Mouse (Mus musculus): ENCODE measurements around the gene Gdf1. TPM values are rescaled to one million over a fixed set of nuclear protein-coding genes. Genes with fewer than 3 reads are reported as not detected.

Gene Gdf1
- polyA plus RNA-seq, 1 experiment from 2014 or later = 4.2 TPM

GRCm38 (mm10) chr8:70331526-70331925, 1.9 kb downstream of the Gdf1 start:
- 62% methylated on average over 19 of the region's 19 CpGs for WGBS
- Histone ChIP-seq H3K27ac (0 out of 2 replicates have a peak overlapping the region, but pooled peaks have one; percentile 52), H3K27me3 (peaks cover 13% of the 10 kb centered on the region), H3K9me3 (no peaks in the 10 kb centered on the region), H3K36me3 (peaks cover 74% of the 10 kb centered on the region), H3K4me2 (no peak overlapping the region), H3K9ac (no peak overlapping the region), H3K4me3 (no peak overlapping the region), H3K4me1 (peaks cover 31% of the 10 kb centered on the region)
- ATAC-seq (ENCODE audit: insufficient number of reproducible peaks, insufficient read depth, low FRiP score, low TSS enrichment, low read depth) = no peak

GRCm38 (mm10) chr8:70332070-70332877, 2.7 kb downstream of the Gdf1 start:
- Histone ChIP-seq H3K36me3 (peaks cover 78% of the 10 kb centered on the region), H3K4me2 (peak overlapping the region; percentile 17; the same call in 1 of the 2 replicates), H3K9ac (no peak overlapping the region), H3K27me3 (peaks cover 13% of the 10 kb centered on the region), H3K4me3 (0 out of 2 replicates have a peak overlapping the region, but pooled peaks have one; percentile 1), H3K4me1 (peaks cover 31% of the 10 kb centered on the region), H3K27ac (no peak overlapping the region), H3K9me3 (no peaks in the 10 kb centered on the region)
- peak; percentile 57; the same call in 1 of the 2 replicates for ATAC-seq (ENCODE audit: insufficient number of reproducible peaks, insufficient read depth, low FRiP score, low TSS enrichment, low read depth)
- 24% methylated on average over 41 of the region's 41 CpGs for WGBS

- Histone ChIP-seq H3K27ac (no peak overlapping the region), H3K4me2 (no peak overlapping the region), H3K9me3 (no peaks in the 10 kb centered on the region), H3K4me1 (peaks cover 31% of the 10 kb centered on the region), H3K4me3 (no peak overlapping the region), H3K27me3 (peaks cover 13% of the 10 kb centered on the region), H3K9ac (no peak overlapping the region), H3K36me3 (peaks cover 78% of the 10 kb centered on the region)
- ATAC-seq (ENCODE audit: insufficient number of reproducible peaks, insufficient read depth, low FRiP score, low TSS enrichment, low read depth) = no peak
- 95% methylated on average over 6 of the region's 6 CpGs for WGBS
These were observed 3.2 kb downstream of the Gdf1 start for GRCm38 (mm10) chr8:70332878-70333202.

- Histone ChIP-seq H3K4me3 (no peak overlapping the region), H3K27me3 (no peaks in the 10 kb centered on the region), H3K4me1 (peaks cover 16% of the 10 kb centered on the region), H3K27ac (no peak overlapping the region), H3K9me3 (no peaks in the 10 kb centered on the region), H3K9ac (no peak overlapping the region), H3K4me2 (no peak overlapping the region), H3K36me3 (peaks cover 100% of the 10 kb centered on the region)
- ATAC-seq (ENCODE audit: insufficient number of reproducible peaks, insufficient read depth, low FRiP score, low TSS enrichment, low read depth) = no peak
- WGBS = 90% methylated on average over 7 of the region's 7 CpGs
These were observed 9.3 kb downstream of the Gdf1 start for GRCm38 (mm10) chr8:70338931-70339330.

- no peak overlapping the region for H3K27ac ChIP-seq
- no peaks in the 10 kb centered on the region for H3K27me3 ChIP-seq
- no peak for ATAC-seq (ENCODE audit: insufficient number of reproducible peaks, insufficient read depth, low FRiP score, low TSS enrichment, low read depth)
- peaks cover 29% of the 10 kb centered on the region for H3K4me1 ChIP-seq
- no peaks in the 10 kb centered on the region for H3K9me3 ChIP-seq
- H3K4me2 ChIP-seq = no peak overlapping the region
- H3K9ac ChIP-seq = 0 out of 2 replicates have a peak overlapping the region, but pooled peaks have one; percentile 32
- H3K36me3 ChIP-seq = peaks cover 86% of the 10 kb centered on the region
- H3K4me3 ChIP-seq = no peak overlapping the region
- 93% methylated on average over 7 of the region's 7 CpGs for WGBS
These were observed 11.0 kb downstream of the Gdf1 start for GRCm38 (mm10) chr8:70340659-70341058.

- 91% methylated on average over 14 of the region's 14 CpGs for WGBS
- ATAC-seq (ENCODE audit: insufficient number of reproducible peaks, insufficient read depth, low FRiP score, low TSS enrichment, low read depth) = no peak
- Histone ChIP-seq H3K4me1 (peaks cover 29% of the 10 kb centered on the region), H3K36me3 (peaks cover 82% of the 10 kb centered on the region), H3K27ac (no peak overlapping the region), H3K27me3 (no peaks in the 10 kb centered on the region), H3K4me3 (no peak overlapping the region), H3K9me3 (no peaks in the 10 kb centered on the region), H3K9ac (no peak overlapping the region), H3K4me2 (no peak overlapping the region)
These were observed 12.4 kb downstream of the Gdf1 start for GRCm38 (mm10) chr8:70342007-70342406.

GRCm38 (mm10) chr8:70343076-70343475, 13.5 kb downstream of the Gdf1 start:
- WGBS = 40% methylated on average over 7 of the region's 7 CpGs
- Histone ChIP-seq H3K27me3 (no peaks in the 10 kb centered on the region), H3K27ac (peak overlapping the region; percentile 62), H3K36me3 (peaks cover 72% of the 10 kb centered on the region), H3K4me2 (no peak overlapping the region), H3K9ac (0 out of 2 replicates have a peak overlapping the region, but pooled peaks have one; percentile 51), H3K4me1 (peaks cover 29% of the 10 kb centered on the region), H3K4me3 (no peak overlapping the region), H3K9me3 (no peaks in the 10 kb centered on the region)
- ATAC-seq (ENCODE audit: insufficient number of reproducible peaks, insufficient read depth, low FRiP score, low TSS enrichment, low read depth) = peak; percentile 16; the same call in 1 of the 2 replicates

- H3K4me1 ChIP-seq = peaks cover 32% of the 10 kb centered on the region
- H3K4me2 ChIP-seq = no peak overlapping the region
- WGBS = 52% methylated on average over 6 of the region's 6 CpGs
- H3K36me3 ChIP-seq = peaks cover 71% of the 10 kb centered on the region
- H3K9ac ChIP-seq = peak overlapping the region; percentile 51; the same call in 1 of the 2 replicates
- H3K27ac ChIP-seq = peak overlapping the region; percentile 62
- ATAC-seq (ENCODE audit: insufficient number of reproducible peaks, insufficient read depth, low FRiP score, low TSS enrichment, low read depth) = no peak
- no peaks in the 10 kb centered on the region for H3K27me3 ChIP-seq
- H3K4me3 ChIP-seq = no peak overlapping the region
- no peaks in the 10 kb centered on the region for H3K9me3 ChIP-seq
These were observed 14.1 kb downstream of the Gdf1 start for GRCm38 (mm10) chr8:70343696-70344095.

GRCm38 (mm10) chr8:70344279-70344678, 14.7 kb downstream of the Gdf1 start:
- Histone ChIP-seq H3K9me3 (no peaks in the 10 kb centered on the region), H3K27ac (peak overlapping the region; percentile 62), H3K4me2 (no peak overlapping the region), H3K4me3 (no peak overlapping the region), H3K36me3 (peaks cover 71% of the 10 kb centered on the region), H3K9ac (peak overlapping the region; percentile 51; the same call in 1 of the 2 replicates), H3K27me3 (no peaks in the 10 kb centered on the region), H3K4me1 (peaks cover 38% of the 10 kb centered on the region)
- ATAC-seq (ENCODE audit: insufficient number of reproducible peaks, insufficient read depth, low FRiP score, low TSS enrichment, low read depth) = no peak
- WGBS = 87% methylated on average over 2 of the region's 2 CpGs

GRCm38 (mm10) chr8:70347443-70347842, 17.8 kb downstream of the Gdf1 start:
- no peak overlapping the region for H3K4me3 ChIP-seq
- 83% methylated on average over 4 of the region's 4 CpGs for WGBS
- H3K27ac ChIP-seq = no peak overlapping the region
- no peak for ATAC-seq (ENCODE audit: insufficient number of reproducible peaks, insufficient read depth, low FRiP score, low TSS enrichment, low read depth)
- H3K27me3 ChIP-seq = no peaks in the 10 kb centered on the region
- H3K9ac ChIP-seq = no peak overlapping the region
- peaks cover 54% of the 10 kb centered on the region for H3K36me3 ChIP-seq
- no peak overlapping the region for H3K4me2 ChIP-seq
- peaks cover 66% of the 10 kb centered on the region for H3K4me1 ChIP-seq
- no peaks in the 10 kb centered on the region for H3K9me3 ChIP-seq

GRCm38 (mm10) chr8:70347860-70348420, 18.3 kb downstream of the Gdf1 start:
- Histone ChIP-seq H3K4me2 (no peak overlapping the region), H3K27ac (no peak overlapping the region), H3K9ac (no peak overlapping the region), H3K4me1 (peaks cover 61% of the 10 kb centered on the region), H3K27me3 (no peaks in the 10 kb centered on the region), H3K4me3 (no peak overlapping the region), H3K9me3 (no peaks in the 10 kb centered on the region), H3K36me3 (peaks cover 49% of the 10 kb centered on the region)
- WGBS = 84% methylated on average over 1 of the region's 1 CpGs
- no peak for ATAC-seq (ENCODE audit: insufficient number of reproducible peaks, insufficient read depth, low FRiP score, low TSS enrichment, low read depth)

Measured in embryonic facial prominence, embryonic 13.5 days (tissue).